Mouse (Mus musculus) ovary, adult 2 months (tissue): ENCODE results near the gene Ist1. TPM values are rescaled to one million over a fixed set of nuclear protein-coding genes. Genes with fewer than 3 reads are reported as not detected.

Experiments used
- polyA plus RNA-seq: library from polyadenylated mRNA; depleted of rRNA; stranded (reverse); fragments of >200 nt; gene quantifications from 2 replicates; pipeline ENCODE4 v1.2.3, GENCODE M21; 2012; rRNA removed

Ist1 gene
- 30.8 and 35.9 TPM in 2 replicates for polyA plus RNA-seq

GRCm38 (mm10) chr8:109693146-109693900 lies at the start of gene Ist1:
Gene Ist1, minus strand, starts transcription at chr8:109693260.

GRCm38 (mm10) chr8:109737237-109738048 lies 44.4 kb upstream of the Ist1 start, which contains the start of gene Atxn1l:
Gene Atxn1l, minus strand, starts transcription at chr8:109737739.

GRCm38 (mm10) chr8:109705320-109706075 lies 12.4 kb upstream of the Ist1 start, which contains the start of gene Zfp821:
Gene Zfp821, plus strand, starts transcription at chr8:109705546.

Other genes with a start within 250 kb of the Ist1 start
- gene Pmfbp1, start 199.2 kb downstream of the Ist1 start, polyA plus RNA-seq: 0.03 TPM in 1 of 2 replicates, not detected in the other
- 22.5 and 22.6 TPM in 2 replicates for gene Dhx38, start 127.4 kb downstream of the Ist1 start, polyA plus RNA-seq
- 3.8 and 5.0 TPM in 2 replicates for gene Txnl4b, start 127.4 kb downstream of the Ist1 start, polyA plus RNA-seq
- gene Hp, start 114.1 kb downstream of the Ist1 start, polyA plus RNA-seq: 153 and 154 TPM in 2 replicates
- gene Dhodh, start 84.6 kb downstream of the Ist1 start, polyA plus RNA-seq: 34.4 and 39.5 TPM in 2 replicates
- 0.07 and 0.18 TPM in 2 replicates for gene Pkd1l3, start 78.7 kb downstream of the Ist1 start, polyA plus RNA-seq
- 13.0 and 13.5 TPM in 2 replicates for gene Zfp821, start 12.3 kb upstream of the Ist1 start, polyA plus RNA-seq
- gene Atxn1l, start 44.5 kb upstream of the Ist1 start, polyA plus RNA-seq: 26.1 and 30.1 TPM in 2 replicates
- gene Ap1g1, start 85.3 kb upstream of the Ist1 start, polyA plus RNA-seq: 23.4 and 34.1 TPM in 2 replicates
- gene Phlpp2, start 175.3 kb upstream of the Ist1 start, polyA plus RNA-seq: 9.4 and 10.6 TPM in 2 replicates